Mouse (Mus musculus) embryonic facial prominence, embryonic 11.5 days (tissue): ENCODE data around the gene Plppr3. TPM values are rescaled to one million over a fixed set of nuclear protein-coding genes. Genes with fewer than 3 reads are reported as not detected.

Source experiments
- ATAC-seq: fragments of 200-750 bp; cut with Nextera tagmentation; replicated peaks from 2 replicates; pipeline ENCODE4 v1.8.0; 2017; ENCODE audit warnings: low read depth; ENCODE audit not compliant: insufficient number of reproducible peaks, low FRiP score, low TSS enrichment
- DNase-seq: peaks from one replicate; pipeline ENCODE4 v3.0.0-alpha.2; 2015; ENCODE audit warnings: low spot score
- H3K27ac ChIP-seq: fragments of 300-500 bp; sonication (generic); replicated peaks from 2 replicates; pipeline ENCODE4 v1.5.1; 2014; ENCODE audit warnings: mild to moderate bottlenecking, low read depth, low read length, control low read depth
- H3K27me3 ChIP-seq: fragments of 300-500 bp; sonication (generic); 2 replicates; pipeline ENCODE4 v1.6.1; 2014; ENCODE audit warnings: mild to moderate bottlenecking, low read length, moderate library complexity, mixed read lengths; ENCODE audit not compliant: control insufficient read depth, insufficient read depth
- H3K36me3 ChIP-seq: fragments of 300-500 bp; sonication (generic); replicated peaks from 2 replicates; pipeline ENCODE4 v1.6.1; 2014; ENCODE audit warnings: low read depth, mild to moderate bottlenecking, low read length, moderate library complexity, mixed read lengths; ENCODE audit not compliant: control insufficient read depth, insufficient read depth
- H3K4me1 ChIP-seq: fragments of 300-500 bp; sonication (generic); 2 replicates; pipeline ENCODE4 v1.6.1; 2014; ENCODE audit warnings: low read length, mixed read lengths; ENCODE audit not compliant: control insufficient read depth, insufficient read depth
- H3K4me2 ChIP-seq: fragments of 300-500 bp; sonication (generic); 2 replicates; pipeline ENCODE4 v1.6.1; 2014; ENCODE audit warnings: low read depth, mild to moderate bottlenecking, control low read depth, low read length, moderate library complexity
- H3K4me3 ChIP-seq: fragments of 300-500 bp; sonication (generic); 2 replicates; pipeline ENCODE4 v1.5.1; 2014; ENCODE audit warnings: low read depth, low read length, control low read depth
- H3K9ac ChIP-seq: fragments of 300-500 bp; sonication (generic); replicated peaks from 2 replicates; pipeline ENCODE4 v1.6.1; 2014; ENCODE audit warnings: mild to moderate bottlenecking, control low read depth, low read length
- H3K9me3 ChIP-seq: fragments of 300-500 bp; sonication (generic); replicated peaks from 2 replicates; pipeline ENCODE4 v1.6.1; 2016; ENCODE audit warnings: mild to moderate bottlenecking, low read length, inconsistent platforms, mixed read lengths; ENCODE audit not compliant: control insufficient read depth
- WGBS: fragments of 180-500 bp; shearing (Covaris S2); extraction: QIAGEN DNeasy Blood & Tissue Kit; methylation state at CpG from one replicate; pipeline ENCODE4 v1.1.7; 2014; 5-methylcytosine and 5-hydroxymethylcytosine counted together
- polyA plus RNA-seq: library from polyadenylated mRNA; unstranded; fragments of >200 nt; fragmentation: Nextera tagmentation; extraction: Ambion mirVana; gene quantifications from 2 replicates; pipeline ENCODE4 v1.2.1, GENCODE M21; 2014

The Plppr3 gene
- polyA plus RNA-seq, 1 experiment from 2014 or later: 78.3 TPM

DNA sequence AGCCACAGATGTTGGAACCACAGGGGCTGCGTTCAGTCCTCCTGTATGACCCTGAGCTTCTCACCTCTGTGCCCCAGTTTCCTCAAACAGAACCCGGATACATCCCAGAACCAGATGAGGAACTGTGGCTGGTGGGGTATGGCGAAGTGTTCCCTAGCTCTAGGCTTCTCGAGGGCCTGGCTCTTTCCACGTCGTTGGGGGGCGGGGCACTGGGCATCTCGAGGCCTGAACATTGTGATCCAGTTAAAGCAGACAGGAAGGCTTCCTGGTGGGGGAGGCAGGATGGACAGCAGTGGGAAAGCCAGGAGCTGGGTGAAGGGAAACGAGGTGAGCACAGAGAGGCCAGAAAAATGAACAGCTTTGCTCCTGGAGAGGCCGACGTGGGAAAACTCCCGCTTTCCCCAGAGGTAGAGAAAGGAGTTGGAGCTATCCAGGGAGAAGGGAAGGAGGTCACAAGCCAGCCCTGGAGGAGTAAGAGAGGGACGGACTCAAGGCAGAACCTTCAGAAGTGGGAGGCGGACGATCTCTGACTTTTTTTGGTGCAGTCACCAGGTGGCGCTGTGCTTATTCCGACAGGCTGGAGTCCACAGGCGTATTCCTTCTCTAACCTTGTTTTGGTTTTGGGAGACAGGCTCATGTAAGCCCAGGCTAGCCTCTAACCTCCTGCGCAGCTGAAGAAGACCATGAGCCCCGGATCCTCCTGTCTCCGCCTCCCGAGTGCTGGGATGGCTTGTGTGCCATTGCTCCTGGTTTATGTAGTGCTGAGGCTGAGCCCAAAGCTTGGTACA lies 9.1 kb upstream of the Plppr3 start:
- WGBS: 12% methylated on average over 22 of the region's 22 CpGs
- no peaks in the 10 kb centered on the region for H3K36me3 ChIP-seq
- H3K9me3 ChIP-seq: no peaks in the 10 kb centered on the region
- no peak overlapping the region for H3K27ac ChIP-seq
- no peak overlapping the region for H3K4me3 ChIP-seq
- ATAC-seq (no peak), DNase-seq (peak; percentile 89)
- H3K4me1 ChIP-seq: no peaks in the 10 kb centered on the region
- H3K27me3 ChIP-seq: peaks cover 6% of the 10 kb centered on the region; the same call in 1 of the 2 replicates
- H3K9ac ChIP-seq: no peak overlapping the region
- no peak overlapping the region for H3K4me2 ChIP-seq

GRCm38 (mm10) chr10:79881981-79882380 lies 7.5 kb upstream of the Plppr3 start:
- ATAC-seq (peak; percentile 58), DNase-seq (peak; percentile 49)
- 6% methylated on average over 22 of the region's 22 CpGs for WGBS
- Histone ChIP-seq H3K36me3 (no peaks in the 10 kb centered on the region), H3K9ac (0 out of 2 replicates have a peak overlapping the region, but pooled peaks have one; percentile 13), H3K27me3 (peaks cover 6% of the 10 kb centered on the region; the same call in 1 of the 2 replicates), H3K4me3 (no peak overlapping the region), H3K9me3 (no peaks in the 10 kb centered on the region), H3K4me1 (no peaks in the 10 kb centered on the region), H3K4me2 (peak overlapping the region; percentile 39), H3K27ac (no peak overlapping the region)

GRCm38 (mm10) chr10:79880721-79881120 lies 6.3 kb upstream of the Plppr3 start:
- H3K36me3 ChIP-seq: no peaks in the 10 kb centered on the region
- no peaks in the 10 kb centered on the region for H3K4me1 ChIP-seq
- peak; percentile 35 for DNase-seq
- 20% methylated on average over 9 of the region's 9 CpGs for WGBS
- no peak overlapping the region for H3K27ac ChIP-seq
- H3K9ac ChIP-seq: no peak overlapping the region
- no peak overlapping the region for H3K4me3 ChIP-seq
- ATAC-seq: no peak
- H3K9me3 ChIP-seq: no peaks in the 10 kb centered on the region
- peaks cover 6% of the 10 kb centered on the region; the same call in 1 of the 2 replicates for H3K27me3 ChIP-seq
- H3K4me2 ChIP-seq: no peak overlapping the region

DNA sequence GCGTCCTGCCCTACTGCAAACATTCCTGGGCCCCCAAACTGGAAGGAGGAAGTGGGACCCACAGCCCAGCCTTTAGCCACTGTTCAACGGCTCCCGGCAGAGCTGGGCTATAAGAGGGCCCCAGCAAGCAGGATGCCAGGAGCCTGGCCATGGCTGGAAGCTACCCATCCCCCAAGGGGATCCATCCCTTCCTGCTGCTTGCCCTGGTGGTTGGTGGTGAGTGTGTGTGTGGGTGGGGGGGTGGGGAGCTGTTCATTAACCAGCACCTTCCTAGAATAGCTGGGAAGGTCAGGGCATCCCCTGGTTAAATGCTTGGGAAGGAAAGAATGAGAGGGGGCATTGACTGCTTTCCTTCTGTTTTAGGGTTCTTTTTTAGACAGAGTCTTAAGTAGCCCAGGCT lies 5.1 kb upstream of the Plppr3 start:
- no peak for ATAC-seq
- WGBS: 42% methylated on average over 3 of the region's 3 CpGs
- Histone ChIP-seq H3K27ac (no peak overlapping the region), H3K36me3 (no peaks in the 10 kb centered on the region), H3K4me2 (no peak overlapping the region), H3K27me3 (peaks cover 6% of the 10 kb centered on the region; the same call in 1 of the 2 replicates), H3K9ac (no peak overlapping the region), H3K9me3 (no peaks in the 10 kb centered on the region), H3K4me3 (no peak overlapping the region), H3K4me1 (no peaks in the 10 kb centered on the region)
- DNase-seq: no peak

DNA sequence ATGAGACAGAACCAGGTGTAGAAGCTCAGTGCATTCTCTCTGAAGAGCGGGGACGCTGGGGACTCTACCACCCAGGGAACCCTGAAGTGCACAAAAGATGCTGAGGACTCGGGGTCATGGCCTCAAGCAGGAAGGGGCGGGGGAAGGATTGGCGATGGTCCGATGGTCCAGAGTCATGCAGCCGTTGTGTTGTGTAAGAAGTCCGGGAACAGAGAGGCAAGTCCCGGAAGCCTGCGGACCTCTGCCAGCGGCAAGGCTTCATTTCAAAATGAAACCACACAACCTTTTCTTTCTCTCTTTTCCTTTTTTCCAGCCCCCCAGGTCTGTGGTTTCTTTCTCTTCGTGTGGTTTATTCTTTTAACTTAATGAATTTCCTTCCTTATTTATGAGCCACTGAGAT lies 3.3 kb upstream of the Plppr3 start:
- peaks cover 4% of the 10 kb centered on the region; the same call in 1 of the 2 replicates for H3K27me3 ChIP-seq
- H3K9ac ChIP-seq: no peak overlapping the region
- H3K4me1 ChIP-seq: peaks cover 5% of the 10 kb centered on the region
- DNase-seq (no peak), ATAC-seq (no peak)
- H3K27ac ChIP-seq: no peak overlapping the region
- no peak overlapping the region for H3K4me3 ChIP-seq
- WGBS: 53% methylated on average over 12 of the region's 12 CpGs
- H3K36me3 ChIP-seq: no peaks in the 10 kb centered on the region
- H3K9me3 ChIP-seq: no peaks in the 10 kb centered on the region
- no peak overlapping the region for H3K4me2 ChIP-seq

DNA sequence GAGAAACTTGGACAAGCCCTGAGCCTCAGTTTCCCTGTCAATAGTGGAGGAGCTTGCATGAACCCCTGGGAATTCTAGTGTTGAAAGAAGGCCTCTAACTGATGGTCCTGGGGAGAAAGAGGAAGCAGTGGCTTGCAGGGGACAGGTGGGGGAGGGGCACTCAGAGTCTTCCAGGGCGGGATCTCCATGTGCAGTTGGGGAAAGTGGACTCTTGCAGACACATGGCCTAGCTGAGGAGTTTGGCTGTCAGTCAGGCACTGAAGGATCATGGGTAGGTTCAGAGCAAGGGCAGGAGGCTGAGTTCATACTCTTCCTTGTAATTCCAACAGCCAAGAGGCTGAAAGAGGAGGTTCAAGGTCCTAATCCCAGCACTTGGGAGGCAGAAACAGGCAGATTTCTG lies 2.7 kb upstream of the Plppr3 start:
- Histone ChIP-seq H3K27me3 (no peaks in the 10 kb centered on the region), H3K4me1 (peaks cover 6% of the 10 kb centered on the region)
- WGBS: 27% methylated on average over 1 of the region's 1 CpGs

GRCm38 (mm10) chr10:79873715-79874289 lies 632 bp downstream of the Plppr3 start:
- 2% methylated on average over 26 of the region's 26 CpGs for WGBS
- peaks cover 6% of the 10 kb centered on the region for H3K4me1 ChIP-seq
- peak; percentile 35; the same call in 1 of the 2 replicates for ATAC-seq
- DNase-seq: peak; percentile 59
- H3K4me3 ChIP-seq: peak overlapping the region; percentile 51
- H3K27ac ChIP-seq: peak overlapping the region; percentile 37
- peak overlapping the region; percentile 81 for H3K9ac ChIP-seq
- H3K27me3 ChIP-seq: no peaks in the 10 kb centered on the region
- H3K36me3 ChIP-seq: no peaks in the 10 kb centered on the region; the same call in 1 of the 2 replicates
- no peaks in the 10 kb centered on the region for H3K9me3 ChIP-seq
- H3K4me2 ChIP-seq: peak overlapping the region; percentile 41

More for the DNA sequence above, 2.7 kb upstream of the Plppr3 start:
- Histone ChIP-seq H3K9ac (no peak overlapping the region), H3K4me3 (no peak overlapping the region), H3K36me3 (no peaks in the 10 kb centered on the region), H3K4me2 (no peak overlapping the region), H3K27ac (no peak overlapping the region), H3K9me3 (no peaks in the 10 kb centered on the region)
- DNase-seq (no peak), ATAC-seq (no peak)

DNA sequence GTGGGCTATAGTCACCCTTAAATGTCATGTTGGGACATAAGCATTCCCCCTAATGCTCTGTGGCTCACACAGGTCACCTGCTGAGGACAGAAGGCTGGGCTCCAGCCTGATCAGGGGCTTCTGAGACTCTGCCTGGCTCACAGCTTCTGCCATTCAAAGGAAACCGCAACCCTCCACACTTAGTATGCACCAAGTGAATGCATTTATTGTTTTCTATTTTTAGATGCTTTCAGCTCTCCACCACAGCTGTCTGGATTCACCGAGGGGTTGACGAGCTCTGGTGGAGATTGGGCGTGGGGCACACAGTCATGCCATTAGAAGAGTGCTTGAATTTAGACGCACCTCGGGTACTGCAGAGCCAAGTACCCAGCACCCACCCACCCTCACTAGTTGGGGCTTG lies 1.1 kb downstream of the Plppr3 start:
- DNase-seq: no peak
- H3K27ac ChIP-seq: 0 out of 2 replicates have a peak overlapping the region, but pooled peaks have one; percentile 37
- WGBS: 10% methylated on average over 6 of the region's 6 CpGs

More for the DNA sequence above, 1.1 kb downstream of the Plppr3 start:
- Histone ChIP-seq H3K27me3 (no peaks in the 10 kb centered on the region), H3K4me3 (peak overlapping the region; percentile 51), H3K9ac (peak overlapping the region; percentile 81), H3K4me2 (peak overlapping the region; percentile 41), H3K4me1 (peaks cover 6% of the 10 kb centered on the region), H3K9me3 (no peaks in the 10 kb centered on the region), H3K36me3 (no peaks in the 10 kb centered on the region; the same call in 1 of the 2 replicates)
- no peak for ATAC-seq
